Mouse (Mus musculus): ENCODE data around the gene Zfp653. TPM values are rescaled to one million over a fixed set of nuclear protein-coding genes. Genes with fewer than 3 reads are reported as not detected.

The Zfp653 gene
- polyA plus RNA-seq, 1 experiment from 2014 or later = 18.6 TPM

- no peak overlapping the region for H3K4me2 ChIP-seq
- WGBS = 82% methylated on average over 5 of the region's 5 CpGs
- H3K27ac ChIP-seq (replicated peaks) = no peak overlapping the region
- no peak for ATAC-seq (ENCODE audit: low FRiP score)
- peaks cover 24% of the 10 kb centered on the region for H3K4me1 ChIP-seq
- H3K36me3 ChIP-seq = peaks cover 56% of the 10 kb centered on the region
- H3K9ac ChIP-seq (replicated peaks) = no peak overlapping the region
- no peak overlapping the region for H3K4me3 ChIP-seq (replicated peaks)
- H3K27me3 ChIP-seq (replicated peaks) = no peaks in the 10 kb centered on the region
- no peaks in the 10 kb centered on the region for H3K9me3 ChIP-seq (replicated peaks)
These were observed 4.0 kb downstream of the Zfp653 start for GRCm38 (mm10) chr9:22067195-22067594.

- no peak for ATAC-seq (ENCODE audit: low FRiP score)
- Histone ChIP-seq H3K9ac (replicated peaks) (no peak overlapping the region), H3K36me3 (peaks cover 63% of the 10 kb centered on the region), H3K27ac (replicated peaks) (no peak overlapping the region), H3K9me3 (replicated peaks) (no peaks in the 10 kb centered on the region), H3K27me3 (replicated peaks) (no peaks in the 10 kb centered on the region), H3K4me2 (no peak overlapping the region), H3K4me1 (peaks cover 16% of the 10 kb centered on the region), H3K4me3 (replicated peaks) (no peak overlapping the region)
- 72% methylated on average over 3 of the region's 3 CpGs for WGBS
These were observed 4.7 kb downstream of the Zfp653 start for GRCm38 (mm10) chr9:22066433-22066832.

GRCm38 (mm10) chr9:22065642-22066041, 5.5 kb downstream of the Zfp653 start:
- 98% methylated on average over 11 of the region's 11 CpGs for WGBS
- H3K4me3 ChIP-seq (replicated peaks) = no peak overlapping the region
- no peak overlapping the region for H3K27ac ChIP-seq (replicated peaks)
- H3K4me2 ChIP-seq = no peak overlapping the region
- H3K9me3 ChIP-seq (replicated peaks) = no peaks in the 10 kb centered on the region
- no peaks in the 10 kb centered on the region for H3K27me3 ChIP-seq (replicated peaks)
- no peak overlapping the region for H3K9ac ChIP-seq (replicated peaks)
- H3K36me3 ChIP-seq = peaks cover 69% of the 10 kb centered on the region
- peaks cover 15% of the 10 kb centered on the region for H3K4me1 ChIP-seq
- ATAC-seq (ENCODE audit: low FRiP score) = no peak

- WGBS = 89% methylated on average over 3 of the region's 3 CpGs
- no peaks in the 10 kb centered on the region for H3K27me3 ChIP-seq (replicated peaks)
- no peak for ATAC-seq (ENCODE audit: low FRiP score)
- no peak overlapping the region for H3K9ac ChIP-seq (replicated peaks)
- no peaks in the 10 kb centered on the region for H3K9me3 ChIP-seq (replicated peaks)
- H3K27ac ChIP-seq (replicated peaks) = no peak overlapping the region
- H3K4me1 ChIP-seq = peaks cover 2% of the 10 kb centered on the region; the same call in 1 of the 2 replicates
- no peak overlapping the region for H3K4me2 ChIP-seq
- H3K4me3 ChIP-seq (replicated peaks) = no peak overlapping the region
- H3K36me3 ChIP-seq = peaks cover 74% of the 10 kb centered on the region
These were observed 6.8 kb downstream of the Zfp653 start for GRCm38 (mm10) chr9:22064341-22064740.

GRCm38 (mm10) chr9:22061339-22061738, 9.8 kb downstream of the Zfp653 start:
- no peak overlapping the region for H3K9ac ChIP-seq (replicated peaks)
- H3K4me2 ChIP-seq = no peak overlapping the region
- H3K9me3 ChIP-seq (replicated peaks) = no peaks in the 10 kb centered on the region
- no peak overlapping the region for H3K4me3 ChIP-seq (replicated peaks)
- H3K36me3 ChIP-seq = peaks cover 77% of the 10 kb centered on the region
- H3K4me1 ChIP-seq = no peaks in the 10 kb centered on the region
- ATAC-seq (ENCODE audit: low FRiP score) = no peak
- H3K27ac ChIP-seq (replicated peaks) = no peak overlapping the region
- WGBS = 87% methylated on average over 2 of the region's 2 CpGs
- no peaks in the 10 kb centered on the region for H3K27me3 ChIP-seq (replicated peaks)

- Histone ChIP-seq H3K27ac (replicated peaks) (no peak overlapping the region), H3K4me2 (no peak overlapping the region), H3K36me3 (peaks cover 46% of the 10 kb centered on the region), H3K9ac (replicated peaks) (no peak overlapping the region), H3K27me3 (replicated peaks) (no peaks in the 10 kb centered on the region), H3K9me3 (replicated peaks) (no peaks in the 10 kb centered on the region), H3K4me3 (replicated peaks) (no peak overlapping the region), H3K4me1 (peaks cover 13% of the 10 kb centered on the region)
- no peak for ATAC-seq (ENCODE audit: low FRiP score)
- WGBS = 86% methylated on average over 9 of the region's 9 CpGs
These were observed 13.2 kb downstream of the Zfp653 start for GRCm38 (mm10) chr9:22058011-22058424.

GRCm38 (mm10) chr9:22057031-22057517, 14.1 kb downstream of the Zfp653 start:
- no peak overlapping the region for H3K4me3 ChIP-seq (replicated peaks)
- H3K9me3 ChIP-seq (replicated peaks) = no peaks in the 10 kb centered on the region
- H3K4me2 ChIP-seq = no peak overlapping the region
- no peak for ATAC-seq (ENCODE audit: low FRiP score)
- H3K9ac ChIP-seq (replicated peaks) = no peak overlapping the region
- peaks cover 37% of the 10 kb centered on the region for H3K36me3 ChIP-seq
- no peak overlapping the region for H3K27ac ChIP-seq (replicated peaks)
- WGBS = 94% methylated on average over 9 of the region's 9 CpGs
- H3K4me1 ChIP-seq = peaks cover 15% of the 10 kb centered on the region
- no peaks in the 10 kb centered on the region; the same call in 1 of the 2 replicates for H3K27me3 ChIP-seq (replicated peaks)

GRCm38 (mm10) chr9:22056303-22056910, 14.8 kb downstream of the Zfp653 start:
- Histone ChIP-seq H3K4me3 (replicated peaks) (no peak overlapping the region), H3K4me1 (peaks cover 16% of the 10 kb centered on the region), H3K36me3 (peaks cover 31% of the 10 kb centered on the region), H3K4me2 (no peak overlapping the region), H3K9me3 (replicated peaks) (no peaks in the 10 kb centered on the region), H3K9ac (replicated peaks) (no peak overlapping the region), H3K27ac (replicated peaks) (no peak overlapping the region), H3K27me3 (replicated peaks) (no peaks in the 10 kb centered on the region; the same call in 1 of the 2 replicates)
- 80% methylated on average over 9 of the region's 9 CpGs for WGBS
- ATAC-seq (ENCODE audit: low FRiP score) = no peak

GRCm38 (mm10) chr9:22055713-22056112, 15.5 kb downstream of the Zfp653 start:
- WGBS = 39% methylated on average over 29 of the region's 29 CpGs
- H3K9me3 ChIP-seq (replicated peaks) = no peaks in the 10 kb centered on the region

GRCm38 (mm10) chr9:22054411-22055076, 16.6 kb downstream of the Zfp653 start:
- 2% methylated on average over 32 of the region's 32 CpGs for WGBS
- Histone ChIP-seq H3K4me1 (peaks cover 27% of the 10 kb centered on the region), H3K9me3 (replicated peaks) (no peaks in the 10 kb centered on the region), H3K36me3 (peaks cover 22% of the 10 kb centered on the region), H3K4me2 (peak overlapping the region; percentile 64), H3K27me3 (replicated peaks) (no peaks in the 10 kb centered on the region; the same call in 1 of the 2 replicates), H3K9ac (replicated peaks) (no peak overlapping the region; the same call in 1 of the 2 replicates), H3K4me3 (replicated peaks) (peak overlapping the region; percentile 34), H3K27ac (replicated peaks) (peak overlapping the region; percentile 37; the same call in 1 of the 2 replicates)
- ATAC-seq (ENCODE audit: low FRiP score) = peak; percentile 46

More at GRCm38 (mm10) chr9:22055713-22056112, 15.5 kb downstream of the Zfp653 start:
- Histone ChIP-seq H3K27ac (replicated peaks) (no peak overlapping the region), H3K9ac (replicated peaks) (no peak overlapping the region), H3K27me3 (replicated peaks) (no peaks in the 10 kb centered on the region; the same call in 1 of the 2 replicates), H3K36me3 (peaks cover 25% of the 10 kb centered on the region), H3K4me2 (no peak overlapping the region), H3K4me3 (replicated peaks) (no peak overlapping the region), H3K4me1 (peaks cover 16% of the 10 kb centered on the region)
- no peak for ATAC-seq (ENCODE audit: low FRiP score)

- Histone ChIP-seq H3K27me3 (replicated peaks) (no peaks in the 10 kb centered on the region; the same call in 1 of the 2 replicates), H3K4me3 (replicated peaks) (no peak overlapping the region), H3K9ac (replicated peaks) (no peak overlapping the region), H3K4me1 (peaks cover 36% of the 10 kb centered on the region), H3K4me2 (no peak overlapping the region), H3K27ac (replicated peaks) (no peak overlapping the region), H3K9me3 (replicated peaks) (no peaks in the 10 kb centered on the region), H3K36me3 (peaks cover 17% of the 10 kb centered on the region)
- WGBS = 38% methylated on average over 6 of the region's 7 CpGs
- no peak for ATAC-seq (ENCODE audit: low FRiP score)
These were observed 17.5 kb downstream of the Zfp653 start for GRCm38 (mm10) chr9:22053657-22054056.

GRCm38 (mm10) chr9:22051958-22052254, 19.3 kb downstream of the Zfp653 start, which contains the start of gene Elavl3:
Elavl3 (minus strand) TSS chr9:22052023.
- Histone ChIP-seq H3K27me3 (replicated peaks) (no peaks in the 10 kb centered on the region; the same call in 1 of the 2 replicates), H3K4me2 (peak within 1 kb of the TSS; percentile 76), H3K9me3 (replicated peaks) (no peaks in the 10 kb centered on the region), H3K4me1 (peaks cover 53% of the 10 kb centered on the region), H3K4me3 (replicated peaks) (peak within 1 kb of the TSS; percentile 88), H3K36me3 (peaks cover under 1% of the 10 kb centered on the region), H3K27ac (replicated peaks) (peak within 1 kb of the TSS; percentile 90), H3K9ac (replicated peaks) (peak within 1 kb of the TSS; percentile 97)
- WGBS = under 1% methylated on average over 21 of the region's 28 CpGs
- peak; percentile 78 for ATAC-seq (ENCODE audit: low FRiP score)

Measured in neural tube, embryonic 15.5 days (tissue).